Mouse (Mus musculus) CD4-positive, CD25-positive, alpha-beta regulatory T cell, adult 4 months (primary cell): Measurements from ENCODE around the gene Dynlt1c. TPM values are rescaled to one million over a fixed set of nuclear protein-coding genes. Genes with fewer than 3 reads are reported as not detected.
"Not testable (repeated sequence)": the region's sequence is repeated elsewhere in the genome, so short reads cannot be mapped to it uniquely, and the experiment has no call there.

Source experiments
- ATAC-seq: one replicate; pipeline ENCODE4 v1.8.0; 2017
- polyA plus RNA-seq, 2 experiments: library from polyadenylated mRNA; unstranded; fragments of 100-300 nt; shearing (Covaris generic); gene quantifications; one replicate each; pipeline ENCODE4 v1.2.1; 2017

Gene Dynlt1c
- 10 to 100 TPM; 34.1 to 36.6 TPM for polyA plus RNA-seq

GRCm38 (mm10) chr17:6601204-6601911, at the start of gene Dynlt1c:
Dynlt1c (plus strand) TSS chr17:6601671.
- ATAC-seq: peak; percentile 89

- ATAC-seq: peak; percentile 85
Measured at GRCm38 (mm10) chr17:6553798-6554197, 47.7 kb upstream of the Dynlt1c start.

GRCm38 (mm10) chr17:6554243-6554642, 47.2 kb upstream of the Dynlt1c start:
- peak; percentile 21 for ATAC-seq

GRCm38 (mm10) chr17:6559447-6560133, 41.9 kb upstream of the Dynlt1c start:
- ATAC-seq: peak; percentile 76

GRCm38 (mm10) chr17:6564866-6565265, 36.6 kb upstream of the Dynlt1c start:
- peak; percentile 68 for ATAC-seq

- ATAC-seq: not testable (repeated sequence)
Measured at GRCm38 (mm10) chr17:6567908-6568307, 33.6 kb upstream of the Dynlt1c start.

- ATAC-seq: not testable (repeated sequence)
Measured at GRCm38 (mm10) chr17:6571296-6571695, 30.2 kb upstream of the Dynlt1c start.

- ATAC-seq: not testable (repeated sequence)
Measured at GRCm38 (mm10) chr17:6572202-6572601, 29.3 kb upstream of the Dynlt1c start.

- ATAC-seq: not testable (repeated sequence)
Measured at GRCm38 (mm10) chr17:6575376-6575775, 26.1 kb upstream of the Dynlt1c start.

GRCm38 (mm10) chr17:6588672-6589071, 12.8 kb upstream of the Dynlt1c start:
- ATAC-seq: not testable (repeated sequence)

- not testable (repeated sequence) for ATAC-seq
Measured at GRCm38 (mm10) chr17:6592109-6592508, 9.4 kb upstream of the Dynlt1c start.

GRCm38 (mm10) chr17:6593896-6594295, 7.6 kb upstream of the Dynlt1c start:
- not testable (repeated sequence) for ATAC-seq

GRCm38 (mm10) chr17:6595776-6596497, 5.5 kb upstream of the Dynlt1c start:
- ATAC-seq: not testable (repeated sequence)

GRCm38 (mm10) chr17:6598356-6598755, 3.1 kb upstream of the Dynlt1c start:
- peak; percentile 24 for ATAC-seq

- not testable (repeated sequence) for ATAC-seq
Measured at GRCm38 (mm10) chr17:6600216-6600911, 1.1 kb upstream of the Dynlt1c start.

- ATAC-seq: peak; percentile 12
Measured at GRCm38 (mm10) chr17:6602205-6602604, 734 bp downstream of the Dynlt1c start.

- not testable (repeated sequence) for ATAC-seq
Measured at GRCm38 (mm10) chr17:6605347-6605746, 3.9 kb downstream of the Dynlt1c start.

GRCm38 (mm10) chr17:6613524-6613923, 12.1 kb downstream of the Dynlt1c start:
- not testable (repeated sequence) for ATAC-seq

GRCm38 (mm10) chr17:6614316-6614715, 12.8 kb downstream of the Dynlt1c start:
- not testable (repeated sequence) for ATAC-seq

GRCm38 (mm10) chr17:6616731-6617130, 15.3 kb downstream of the Dynlt1c start:
- ATAC-seq: not testable (repeated sequence)

GRCm38 (mm10) chr17:6617689-6618400, 16.4 kb downstream of the Dynlt1c start:
- ATAC-seq: not testable (repeated sequence)

- ATAC-seq: not testable (repeated sequence)
Measured at GRCm38 (mm10) chr17:6619271-6619670, 17.8 kb downstream of the Dynlt1c start.
